Mouse (Mus musculus) naive thymus-derived CD4-positive, alpha-beta T cell, adult 2 months (primary cell): ENCODE results near the gene 1700001C19Rik.

ENCODE experiments used
- DNase-seq: peaks from one replicate; pipeline ENCODE4 v3.0.0-alpha.2; 2011; ENCODE audit warnings: low read depth

1700001C19Rik gene

GRCm38 (mm10) chr17:47436907-47437547 is at the start of gene 1700001C19Rik:
Gene 1700001C19Rik, minus strand, starts transcription at chr17:47437376.
- DNase-seq: peak; percentile 47

GRCm38 (mm10) chr17:47485791-47486190 is 48.6 kb upstream of the 1700001C19Rik start:
- DNase-seq: no peak

GRCm38 (mm10) chr17:47484993-47485392 is 47.8 kb upstream of the 1700001C19Rik start:
- DNase-seq: no peak

- DNase-seq: no peak
Observed at GRCm38 (mm10) chr17:47484241-47484921, 47.2 kb upstream of the 1700001C19Rik start.

- DNase-seq: peak; percentile 66
Observed at GRCm38 (mm10) chr17:47482401-47482800, 45.2 kb upstream of the 1700001C19Rik start.

- no peak for DNase-seq
Observed at GRCm38 (mm10) chr17:47479887-47480286, 42.7 kb upstream of the 1700001C19Rik start.

GRCm38 (mm10) chr17:47475714-47476113 is 38.5 kb upstream of the 1700001C19Rik start:
- DNase-seq: peak; percentile 49

GRCm38 (mm10) chr17:47475181-47475580 is 38.0 kb upstream of the 1700001C19Rik start:
- no peak for DNase-seq

- no peak for DNase-seq
Observed at GRCm38 (mm10) chr17:47474250-47474649, 37.1 kb upstream of the 1700001C19Rik start.

- peak; percentile 86 for DNase-seq
Observed at GRCm38 (mm10) chr17:47473434-47473974, 36.3 kb upstream of the 1700001C19Rik start.

- no peak for DNase-seq
Observed at GRCm38 (mm10) chr17:47472435-47473350, 35.5 kb upstream of the 1700001C19Rik start.

- no peak for DNase-seq
Observed at GRCm38 (mm10) chr17:47470686-47471085, 33.5 kb upstream of the 1700001C19Rik start.

GRCm38 (mm10) chr17:47470121-47470520 is 32.9 kb upstream of the 1700001C19Rik start:
- DNase-seq: no peak

- DNase-seq: no peak
Observed at GRCm38 (mm10) chr17:47469642-47470041, 32.5 kb upstream of the 1700001C19Rik start.

GRCm38 (mm10) chr17:47468466-47468865 is 31.3 kb upstream of the 1700001C19Rik start:
- DNase-seq: no peak

- DNase-seq: no peak
Observed at GRCm38 (mm10) chr17:47468063-47468462, 30.9 kb upstream of the 1700001C19Rik start.

- DNase-seq: no peak
Observed at GRCm38 (mm10) chr17:47467659-47468058, 30.5 kb upstream of the 1700001C19Rik start.

GRCm38 (mm10) chr17:47466284-47466683 is 29.1 kb upstream of the 1700001C19Rik start:
- no peak for DNase-seq

- no peak for DNase-seq
Observed at GRCm38 (mm10) chr17:47465016-47465415, 27.8 kb upstream of the 1700001C19Rik start.

- DNase-seq: no peak
Observed at GRCm38 (mm10) chr17:47464248-47464965, 27.2 kb upstream of the 1700001C19Rik start.

GRCm38 (mm10) chr17:47462728-47463388 is 25.7 kb upstream of the 1700001C19Rik start:
- no peak for DNase-seq
